Mouse (Mus musculus): Measurements from ENCODE around the gene Ccdc78. TPM values are rescaled to one million over a fixed set of nuclear protein-coding genes. Genes with fewer than 3 reads are reported as not detected.
A peak's percentile ranks its signal among the peaks of the same experiment; 100 is the strongest.

The Ccdc78 gene
- polyA plus RNA-seq, 1 experiment from 2014 or later: 0.69 TPM

GRCm38 (mm10) chr17:25831451-25832281 lies 45.3 kb downstream of the Ccdc78 start:
- peak overlapping the region; percentile 91 for H3K9ac ChIP-seq
- peaks cover 45% of the 10 kb centered on the region for H3K36me3 ChIP-seq (replicated peaks)
- peak overlapping the region; percentile 93; the same call in 1 of the 2 replicates for H3K27ac ChIP-seq
- WGBS: 70% methylated on average over 21 of the region's 21 CpGs
- no peaks in the 10 kb centered on the region for H3K27me3 ChIP-seq
- H3K9me3 ChIP-seq: no peaks in the 10 kb centered on the region
- H3K4me2 ChIP-seq: peak overlapping the region; percentile 84
- ATAC-seq (ENCODE audit: low FRiP score): no peak
- peaks cover 82% of the 10 kb centered on the region for H3K4me1 ChIP-seq
- H3K4me3 ChIP-seq (replicated peaks): peak overlapping the region; percentile 83

- Histone ChIP-seq H3K36me3 (replicated peaks) (peaks cover 37% of the 10 kb centered on the region), H3K9me3 (no peaks in the 10 kb centered on the region), H3K4me2 (peak overlapping the region; percentile 84), H3K27ac (peak overlapping the region; percentile 93), H3K4me1 (peaks cover 85% of the 10 kb centered on the region), H3K27me3 (no peaks in the 10 kb centered on the region), H3K9ac (peak overlapping the region; percentile 91), H3K4me3 (replicated peaks) (peak overlapping the region; percentile 83)
- peak; percentile 90 for ATAC-seq (ENCODE audit: low FRiP score)
- WGBS: under 1% methylated on average over 69 of the region's 77 CpGs
Measured at GRCm38 (mm10) chr17:25832436-25833290, 46.3 kb downstream of the Ccdc78 start.

DNA sequence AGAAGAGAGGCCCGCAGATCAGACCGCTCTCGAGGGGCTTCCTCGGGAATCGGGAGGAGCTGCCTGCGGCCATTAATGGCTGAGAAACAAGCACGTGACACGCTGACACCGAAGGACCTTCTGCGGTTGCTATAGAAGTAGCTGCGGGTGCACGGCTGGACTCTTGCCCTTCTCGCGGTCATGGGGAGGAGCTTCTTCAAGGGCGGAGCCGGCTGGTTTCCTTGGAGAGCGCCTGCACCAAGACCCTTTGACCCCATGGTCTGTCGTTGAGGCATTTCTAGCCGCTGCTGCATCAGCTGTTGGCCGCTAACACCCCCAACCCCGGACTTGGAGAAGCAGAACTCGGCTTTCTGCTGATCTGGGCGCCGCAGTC lies 46.9 kb downstream of the Ccdc78 start, which contains the start of gene Stub1:
TSS of gene Stub1 (minus strand) at position 114 of the 373 bp plus-strand sequence.
- Histone ChIP-seq H3K27me3 (no peaks in the 10 kb centered on the region), H3K9ac (peak within 1 kb of the TSS; percentile 91), H3K4me2 (peak within 1 kb of the TSS; percentile 84), H3K27ac (peak within 1 kb of the TSS; percentile 93), H3K9me3 (no peaks in the 10 kb centered on the region), H3K4me1 (peaks cover 85% of the 10 kb centered on the region), H3K4me3 (replicated peaks) (peak within 1 kb of the TSS; percentile 83), H3K36me3 (replicated peaks) (peaks cover 41% of the 10 kb centered on the region)
- WGBS: 0% methylated on average over 24 of the region's 24 CpGs
- ATAC-seq (ENCODE audit: low FRiP score): peak; percentile 57

DNA sequence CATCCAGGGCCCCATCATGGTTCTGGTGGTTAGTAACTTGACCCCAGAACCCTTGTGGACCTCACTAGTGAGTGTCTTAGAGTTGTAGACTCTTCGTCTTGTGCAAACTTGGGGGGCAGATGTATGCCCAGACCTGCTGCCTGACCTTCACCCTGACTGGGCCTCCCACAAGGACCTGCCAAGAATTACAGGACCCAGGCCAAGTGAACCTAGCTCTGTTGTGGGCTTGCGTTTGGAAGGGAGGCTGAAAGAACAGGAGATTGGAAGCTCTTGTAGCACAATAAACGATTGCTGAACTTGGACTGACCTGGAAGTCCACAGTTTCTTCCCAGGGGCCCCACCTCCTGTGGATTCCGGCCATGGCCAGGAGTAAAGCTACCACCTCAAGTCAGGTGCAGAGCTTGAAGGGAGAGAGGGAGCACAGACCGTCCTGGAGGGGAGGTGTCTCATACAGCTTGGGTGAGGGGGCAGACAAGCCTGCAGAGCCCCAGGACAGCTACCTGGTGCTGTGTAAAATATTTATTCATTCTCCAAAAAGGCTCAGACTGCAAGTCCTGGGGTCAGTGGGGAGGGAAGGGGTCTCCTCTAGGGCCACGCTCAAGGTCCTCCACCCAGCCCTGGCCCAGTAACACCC lies 47.7 kb downstream of the Ccdc78 start:
- peak overlapping the region; percentile 71 for H3K9ac ChIP-seq
- peaks cover 47% of the 10 kb centered on the region for H3K36me3 ChIP-seq (replicated peaks)
- H3K9me3 ChIP-seq: no peaks in the 10 kb centered on the region
- 61% methylated on average over 6 of the region's 6 CpGs for WGBS
- peak overlapping the region; percentile 84 for H3K4me2 ChIP-seq
- peak overlapping the region; percentile 93; the same call in 1 of the 2 replicates for H3K27ac ChIP-seq
- H3K27me3 ChIP-seq: no peaks in the 10 kb centered on the region
- H3K4me3 ChIP-seq (replicated peaks): peak overlapping the region; percentile 83
- H3K4me1 ChIP-seq: peaks cover 83% of the 10 kb centered on the region
- ATAC-seq (ENCODE audit: low FRiP score): no peak

DNA sequence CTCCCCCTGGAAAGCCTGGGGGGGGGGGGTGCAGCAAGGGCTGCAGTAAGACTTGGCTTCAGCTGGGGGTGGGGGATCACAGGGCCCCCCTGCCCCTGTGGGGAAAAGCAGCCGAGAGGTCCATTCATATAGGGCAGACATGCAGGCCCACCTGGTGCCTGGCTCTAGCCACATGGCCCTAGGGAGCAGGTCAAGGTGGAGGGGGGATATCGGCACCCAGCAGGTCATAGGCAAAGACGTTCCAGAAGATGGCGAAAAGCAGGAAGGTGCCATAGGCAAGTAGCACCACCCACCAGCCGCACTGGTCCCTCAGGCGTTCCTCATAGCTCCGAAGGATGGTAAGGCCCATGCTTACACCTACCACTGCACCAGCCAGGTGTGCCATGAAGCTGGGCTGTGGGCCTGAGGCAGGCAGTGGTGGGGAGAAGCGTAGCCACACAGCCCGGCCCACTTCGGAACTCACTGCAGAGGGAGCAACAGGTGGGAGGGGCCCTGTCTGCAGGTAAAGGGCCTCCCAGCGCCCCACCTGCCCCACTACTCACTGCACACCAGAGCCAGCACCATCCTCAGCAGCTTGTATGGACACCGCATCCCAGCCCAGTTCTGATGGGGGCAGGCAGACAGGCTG lies 48.3 kb downstream of the Ccdc78 start:
- H3K4me1 ChIP-seq: peaks cover 77% of the 10 kb centered on the region
- H3K9ac ChIP-seq: peak overlapping the region; percentile 71
- WGBS: 85% methylated on average over 12 of the region's 12 CpGs
- ATAC-seq (ENCODE audit: low FRiP score): no peak
- H3K4me3 ChIP-seq (replicated peaks): peak overlapping the region; percentile 83
- H3K27ac ChIP-seq: no peak overlapping the region
- no peaks in the 10 kb centered on the region for H3K27me3 ChIP-seq
- H3K4me2 ChIP-seq: peak overlapping the region; percentile 84
- no peaks in the 10 kb centered on the region for H3K9me3 ChIP-seq
- H3K36me3 ChIP-seq (replicated peaks): peaks cover 52% of the 10 kb centered on the region

GRCm38 (mm10) chr17:25835301-25835700 lies 48.9 kb downstream of the Ccdc78 start:
- H3K9me3 ChIP-seq: no peaks in the 10 kb centered on the region
- H3K9ac ChIP-seq: no peak overlapping the region
- no peak overlapping the region for H3K27ac ChIP-seq
- peaks cover 71% of the 10 kb centered on the region for H3K4me1 ChIP-seq
- peaks cover 52% of the 10 kb centered on the region for H3K36me3 ChIP-seq (replicated peaks)
- no peaks in the 10 kb centered on the region for H3K27me3 ChIP-seq
- 0 out of 2 replicates have a peak overlapping the region, but pooled peaks have one; percentile 84 for H3K4me2 ChIP-seq
- WGBS: 91% methylated on average over 7 of the region's 7 CpGs
- H3K4me3 ChIP-seq (replicated peaks): no peak overlapping the region
- no peak for ATAC-seq (ENCODE audit: low FRiP score)

DNA sequence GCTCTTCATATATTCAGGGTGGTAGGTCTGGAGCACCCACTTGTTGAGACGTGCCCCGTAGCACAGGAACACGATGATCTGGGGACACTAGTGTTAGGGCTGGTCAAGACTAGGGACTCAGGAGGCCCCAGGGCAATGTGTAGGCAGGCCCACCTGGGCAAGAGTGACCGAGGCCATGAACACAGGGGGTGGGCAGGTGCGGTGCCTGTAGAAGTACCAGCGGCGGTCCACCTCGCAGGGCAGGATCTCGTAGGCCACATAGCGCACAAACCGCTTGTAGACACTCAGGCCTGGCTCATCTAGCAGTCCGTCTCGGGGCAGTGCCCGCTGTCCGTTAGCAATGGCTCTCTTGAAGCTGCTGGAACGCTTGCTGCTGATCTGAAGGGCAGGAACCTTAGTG lies 49.4 kb downstream of the Ccdc78 start:
- ATAC-seq (ENCODE audit: low FRiP score): no peak
- Histone ChIP-seq H3K9me3 (no peaks in the 10 kb centered on the region), H3K4me2 (peak overlapping the region; percentile 84; the same call in 1 of the 2 replicates), H3K27me3 (no peaks in the 10 kb centered on the region), H3K27ac (peak overlapping the region; percentile 73; the same call in 1 of the 2 replicates), H3K9ac (no peak overlapping the region), H3K4me3 (replicated peaks) (no peak overlapping the region), H3K36me3 (replicated peaks) (peaks cover 52% of the 10 kb centered on the region), H3K4me1 (peaks cover 66% of the 10 kb centered on the region)
- WGBS: 96% methylated on average over 16 of the region's 16 CpGs

GRCm38 (mm10) chr17:25836397-25837075 lies 50.2 kb downstream of the Ccdc78 start:
- H3K9ac ChIP-seq: peak overlapping the region; percentile 64
- ATAC-seq (ENCODE audit: low FRiP score): no peak
- 29% methylated on average over 18 of the region's 23 CpGs for WGBS
- no peaks in the 10 kb centered on the region for H3K27me3 ChIP-seq
- H3K27ac ChIP-seq: peak overlapping the region; percentile 73
- H3K4me3 ChIP-seq (replicated peaks): peak overlapping the region; percentile 38
- H3K9me3 ChIP-seq: no peaks in the 10 kb centered on the region
- peak overlapping the region; percentile 72 for H3K4me2 ChIP-seq
- peaks cover 59% of the 10 kb centered on the region for H3K4me1 ChIP-seq
- peaks cover 52% of the 10 kb centered on the region for H3K36me3 ChIP-seq (replicated peaks)

GRCm38 (mm10) chr17:25837076-25837410 lies 50.7 kb downstream of the Ccdc78 start, which contains the start of gene Rhbdl1:
Gene Rhbdl1 (minus strand): TSS chr17:25837295.
- peak within 1 kb of the TSS; percentile 73 for H3K27ac ChIP-seq
- peak; percentile 37; the same call in 1 of the 2 replicates for ATAC-seq (ENCODE audit: low FRiP score)
- H3K9ac ChIP-seq: peak within 1 kb of the TSS; percentile 64
- H3K4me2 ChIP-seq: peak within 1 kb of the TSS; percentile 72
- no peaks in the 10 kb centered on the region for H3K9me3 ChIP-seq
- WGBS: 1% methylated on average over 27 of the region's 29 CpGs
- peaks cover 53% of the 10 kb centered on the region for H3K36me3 ChIP-seq (replicated peaks)
- H3K4me3 ChIP-seq (replicated peaks): peak within 1 kb of the TSS; percentile 38
- H3K27me3 ChIP-seq: no peaks in the 10 kb centered on the region
- H3K4me1 ChIP-seq: peaks cover 54% of the 10 kb centered on the region

GRCm38 (mm10) chr17:25837533-25837932 lies 51.2 kb downstream of the Ccdc78 start:
- Histone ChIP-seq H3K4me3 (replicated peaks) (no peak overlapping the region), H3K36me3 (replicated peaks) (peaks cover 58% of the 10 kb centered on the region), H3K4me2 (peak overlapping the region; percentile 72), H3K9ac (peak overlapping the region; percentile 64; the same call in 1 of the 2 replicates), H3K4me1 (peaks cover 51% of the 10 kb centered on the region), H3K27me3 (no peaks in the 10 kb centered on the region), H3K27ac (peak overlapping the region; percentile 73), H3K9me3 (no peaks in the 10 kb centered on the region)
- WGBS: 40% methylated on average over 3 of the region's 3 CpGs
- ATAC-seq (ENCODE audit: low FRiP score): no peak

DNA sequence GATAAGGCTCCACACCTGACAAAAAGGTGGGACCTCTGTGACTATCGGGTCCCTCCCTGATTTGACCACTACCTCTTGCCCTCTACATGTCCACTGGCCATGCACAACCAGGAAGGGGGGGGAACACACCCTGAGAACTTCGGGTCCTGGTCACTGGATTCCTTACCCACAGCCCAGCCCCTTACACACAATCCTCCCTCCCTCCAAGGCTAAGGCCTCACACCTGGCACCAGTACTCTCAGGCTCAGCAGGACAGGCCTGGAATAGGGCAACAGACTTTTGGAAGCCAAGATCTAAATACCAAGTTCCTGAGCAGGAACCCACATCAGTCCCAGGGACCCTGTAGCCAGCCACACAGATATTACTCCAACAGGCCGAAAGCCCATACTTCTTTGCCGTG lies 52.5 kb downstream of the Ccdc78 start:
- H3K27ac ChIP-seq: no peak overlapping the region
- no peaks in the 10 kb centered on the region for H3K9me3 ChIP-seq
- no peak overlapping the region for H3K9ac ChIP-seq
- WGBS: 83% methylated on average over 4 of the region's 4 CpGs
- no peak for ATAC-seq (ENCODE audit: low FRiP score)
- no peaks in the 10 kb centered on the region for H3K27me3 ChIP-seq
- peaks cover 57% of the 10 kb centered on the region for H3K4me1 ChIP-seq
- H3K36me3 ChIP-seq (replicated peaks): peaks cover 58% of the 10 kb centered on the region
- no peak overlapping the region for H3K4me2 ChIP-seq
- no peak overlapping the region for H3K4me3 ChIP-seq (replicated peaks)

Measured in forebrain, embryonic 12.5 days (tissue).